Mouse (Mus musculus): ENCODE measurements around the gene Ttc7b. TPM values are rescaled to one million over a fixed set of nuclear protein-coding genes. Genes with fewer than 3 reads are reported as not detected.

The Ttc7b gene
- polyA plus RNA-seq, 1 experiment from 2014 or later: 16.1 TPM

- no peaks in the 10 kb centered on the region for H3K9me3 ChIP-seq (ENCODE audit: control insufficient read depth, low read length)
- ATAC-seq (ENCODE audit: insufficient read depth, low FRiP score, low TSS enrichment): no peak
- H3K4me3 ChIP-seq (ENCODE audit: low read depth, low read length): no peak overlapping the region
- no peaks in the 10 kb centered on the region for H3K4me1 ChIP-seq (ENCODE audit: control insufficient read depth, insufficient read depth, low read length)
- H3K27me3 ChIP-seq (ENCODE audit: control insufficient read depth, insufficient read depth, low read length): no peaks in the 10 kb centered on the region
- H3K9ac ChIP-seq (ENCODE audit: low read length): no peak overlapping the region
- no peak overlapping the region for H3K4me2 ChIP-seq (ENCODE audit: low read depth)
- H3K27ac ChIP-seq (ENCODE audit: low read depth, low read length): no peak overlapping the region
- no peak for DNase-seq (ENCODE audit: low spot score)
- 69% methylated on average over 6 of the region's 6 CpGs for WGBS
- H3K36me3 ChIP-seq (ENCODE audit: control insufficient read depth, insufficient read depth, low read length): no peaks in the 10 kb centered on the region; the same call in 1 of the 2 replicates
Observed at GRCm38 (mm10) chr12:100415802-100416201, 104.8 kb downstream of the Ttc7b start.

- whole genome bisulfite sequencing: 81% methylated on average over 14 of the region's 14 CpGs
- DNase-seq (ENCODE audit: low spot score) (no peak), ATAC-seq (ENCODE audit: insufficient read depth, low FRiP score, low TSS enrichment) (no peak)
- Histone ChIP-seq H3K27me3 (ENCODE audit: control insufficient read depth, insufficient read depth, low read length) (no peaks in the 10 kb centered on the region), H3K4me1 (ENCODE audit: control insufficient read depth, insufficient read depth, low read length) (no peaks in the 10 kb centered on the region), H3K9me3 (ENCODE audit: control insufficient read depth, low read length) (no peaks in the 10 kb centered on the region), H3K4me2 (ENCODE audit: low read depth) (no peak overlapping the region), H3K4me3 (ENCODE audit: low read depth, low read length) (no peak overlapping the region), H3K27ac (ENCODE audit: low read depth, low read length) (no peak overlapping the region), H3K36me3 (ENCODE audit: control insufficient read depth, insufficient read depth, low read length) (no peaks in the 10 kb centered on the region; the same call in 1 of the 2 replicates), H3K9ac (ENCODE audit: low read length) (no peak overlapping the region)
Observed at GRCm38 (mm10) chr12:100414717-100415398, 105.8 kb downstream of the Ttc7b start.

GRCm38 (mm10) chr12:100408714-100409113, 111.9 kb downstream of the Ttc7b start:
- 88% methylated on average over 11 of the region's 11 CpGs for WGBS
- ATAC-seq (ENCODE audit: insufficient read depth, low FRiP score, low TSS enrichment) (no peak), DNase-seq (ENCODE audit: low spot score) (no peak)
- no peak overlapping the region for H3K9ac ChIP-seq (ENCODE audit: low read length)
- no peaks in the 10 kb centered on the region for H3K36me3 ChIP-seq (ENCODE audit: control insufficient read depth, insufficient read depth, low read length)
- H3K4me3 ChIP-seq (ENCODE audit: low read depth, low read length): no peak overlapping the region
- no peaks in the 10 kb centered on the region for H3K9me3 ChIP-seq (ENCODE audit: control insufficient read depth, low read length)
- peaks cover 4% of the 10 kb centered on the region; the same call in 1 of the 2 replicates for H3K4me1 ChIP-seq (ENCODE audit: control insufficient read depth, insufficient read depth, low read length)
- no peaks in the 10 kb centered on the region for H3K27me3 ChIP-seq (ENCODE audit: control insufficient read depth, insufficient read depth, low read length)
- no peak overlapping the region for H3K4me2 ChIP-seq (ENCODE audit: low read depth)
- H3K27ac ChIP-seq (ENCODE audit: low read depth, low read length): no peak overlapping the region

GRCm38 (mm10) chr12:100408143-100408542, 112.5 kb downstream of the Ttc7b start:
- DNase-seq (ENCODE audit: low spot score) (no peak), ATAC-seq (ENCODE audit: insufficient read depth, low FRiP score, low TSS enrichment) (no peak)
- no peak overlapping the region for H3K4me2 ChIP-seq (ENCODE audit: low read depth)
- no peak overlapping the region for H3K9ac ChIP-seq (ENCODE audit: low read length)
- no peaks in the 10 kb centered on the region for H3K9me3 ChIP-seq (ENCODE audit: control insufficient read depth, low read length)
- H3K36me3 ChIP-seq (ENCODE audit: control insufficient read depth, insufficient read depth, low read length): no peaks in the 10 kb centered on the region
- peaks cover 4% of the 10 kb centered on the region; the same call in 1 of the 2 replicates for H3K4me1 ChIP-seq (ENCODE audit: control insufficient read depth, insufficient read depth, low read length)
- H3K27me3 ChIP-seq (ENCODE audit: control insufficient read depth, insufficient read depth, low read length): no peaks in the 10 kb centered on the region
- H3K27ac ChIP-seq (ENCODE audit: low read depth, low read length): no peak overlapping the region
- 73% methylated on average over 8 of the region's 8 CpGs for WGBS
- H3K4me3 ChIP-seq (ENCODE audit: low read depth, low read length): no peak overlapping the region

GRCm38 (mm10) chr12:100407371-100407770, 113.3 kb downstream of the Ttc7b start:
- Histone ChIP-seq H3K4me1 (ENCODE audit: control insufficient read depth, insufficient read depth, low read length) (peaks cover 4% of the 10 kb centered on the region; the same call in 1 of the 2 replicates), H3K9ac (ENCODE audit: low read length) (no peak overlapping the region), H3K27me3 (ENCODE audit: control insufficient read depth, insufficient read depth, low read length) (no peaks in the 10 kb centered on the region), H3K36me3 (ENCODE audit: control insufficient read depth, insufficient read depth, low read length) (no peaks in the 10 kb centered on the region), H3K27ac (ENCODE audit: low read depth, low read length) (no peak overlapping the region), H3K9me3 (ENCODE audit: control insufficient read depth, low read length) (no peaks in the 10 kb centered on the region), H3K4me3 (ENCODE audit: low read depth, low read length) (no peak overlapping the region), H3K4me2 (ENCODE audit: low read depth) (no peak overlapping the region)
- WGBS: 54% methylated on average over 7 of the region's 7 CpGs
- DNase-seq (ENCODE audit: low spot score) (no peak), ATAC-seq (ENCODE audit: insufficient read depth, low FRiP score, low TSS enrichment) (no peak)

- Histone ChIP-seq H3K4me1 (ENCODE audit: control insufficient read depth, insufficient read depth, low read length) (peaks cover 4% of the 10 kb centered on the region; the same call in 1 of the 2 replicates), H3K4me3 (ENCODE audit: low read depth, low read length) (no peak overlapping the region), H3K4me2 (ENCODE audit: low read depth) (no peak overlapping the region), H3K9ac (ENCODE audit: low read length) (no peak overlapping the region), H3K27ac (ENCODE audit: low read depth, low read length) (no peak overlapping the region), H3K27me3 (ENCODE audit: control insufficient read depth, insufficient read depth, low read length) (no peaks in the 10 kb centered on the region), H3K36me3 (ENCODE audit: control insufficient read depth, insufficient read depth, low read length) (no peaks in the 10 kb centered on the region), H3K9me3 (ENCODE audit: control insufficient read depth, low read length) (no peaks in the 10 kb centered on the region)
- WGBS: 88% methylated on average over 11 of the region's 11 CpGs
- DNase-seq (ENCODE audit: low spot score) (no peak), ATAC-seq (ENCODE audit: insufficient read depth, low FRiP score, low TSS enrichment) (no peak)
Observed at GRCm38 (mm10) chr12:100406094-100406493, 114.5 kb downstream of the Ttc7b start.

- Histone ChIP-seq H3K27me3 (ENCODE audit: control insufficient read depth, insufficient read depth, low read length) (no peaks in the 10 kb centered on the region), H3K27ac (ENCODE audit: low read depth, low read length) (no peak overlapping the region), H3K4me3 (ENCODE audit: low read depth, low read length) (no peak overlapping the region), H3K4me2 (ENCODE audit: low read depth) (no peak overlapping the region), H3K36me3 (ENCODE audit: control insufficient read depth, insufficient read depth, low read length) (no peaks in the 10 kb centered on the region; the same call in 1 of the 2 replicates), H3K9me3 (ENCODE audit: control insufficient read depth, low read length) (no peaks in the 10 kb centered on the region), H3K4me1 (ENCODE audit: control insufficient read depth, insufficient read depth, low read length) (peaks cover 4% of the 10 kb centered on the region; the same call in 1 of the 2 replicates), H3K9ac (ENCODE audit: low read length) (no peak overlapping the region)
- ATAC-seq (ENCODE audit: insufficient read depth, low FRiP score, low TSS enrichment) (no peak), DNase-seq (ENCODE audit: low spot score) (no peak)
- 83% methylated on average over 8 of the region's 8 CpGs for WGBS
Observed at GRCm38 (mm10) chr12:100405512-100406030, 115.1 kb downstream of the Ttc7b start.

- 72% methylated on average over 3 of the region's 3 CpGs for WGBS
- Histone ChIP-seq H3K4me3 (ENCODE audit: low read depth, low read length) (no peak overlapping the region), H3K4me2 (ENCODE audit: low read depth) (no peak overlapping the region), H3K27ac (ENCODE audit: low read depth, low read length) (no peak overlapping the region), H3K36me3 (ENCODE audit: control insufficient read depth, insufficient read depth, low read length) (no peaks in the 10 kb centered on the region; the same call in 1 of the 2 replicates), H3K9me3 (ENCODE audit: control insufficient read depth, low read length) (no peaks in the 10 kb centered on the region), H3K9ac (ENCODE audit: low read length) (no peak overlapping the region), H3K27me3 (ENCODE audit: control insufficient read depth, insufficient read depth, low read length) (no peaks in the 10 kb centered on the region), H3K4me1 (ENCODE audit: control insufficient read depth, insufficient read depth, low read length) (peaks cover 4% of the 10 kb centered on the region; the same call in 1 of the 2 replicates)
- ATAC-seq (ENCODE audit: insufficient read depth, low FRiP score, low TSS enrichment) (no peak), DNase-seq (ENCODE audit: low spot score) (no peak)
Observed at GRCm38 (mm10) chr12:100404430-100404829, 116.2 kb downstream of the Ttc7b start.

- H3K4me1 ChIP-seq (ENCODE audit: control insufficient read depth, insufficient read depth, low read length): peaks cover 4% of the 10 kb centered on the region; the same call in 1 of the 2 replicates
- ATAC-seq (ENCODE audit: insufficient read depth, low FRiP score, low TSS enrichment): no peak
- no peaks in the 10 kb centered on the region; the same call in 1 of the 2 replicates for H3K36me3 ChIP-seq (ENCODE audit: control insufficient read depth, insufficient read depth, low read length)
- no peak overlapping the region for H3K27ac ChIP-seq (ENCODE audit: low read depth, low read length)
- DNase-seq (ENCODE audit: low spot score): no peak
- H3K27me3 ChIP-seq (ENCODE audit: control insufficient read depth, insufficient read depth, low read length): no peaks in the 10 kb centered on the region
- no peak overlapping the region for H3K4me3 ChIP-seq (ENCODE audit: low read depth, low read length)
- no peak overlapping the region for H3K9ac ChIP-seq (ENCODE audit: low read length)
- WGBS: 90% methylated on average over 4 of the region's 4 CpGs
- no peak overlapping the region for H3K4me2 ChIP-seq (ENCODE audit: low read depth)
- no peaks in the 10 kb centered on the region for H3K9me3 ChIP-seq (ENCODE audit: control insufficient read depth, low read length)
Observed at GRCm38 (mm10) chr12:100403005-100403324, 117.7 kb downstream of the Ttc7b start.
